Mouse (Mus musculus): Measurements from ENCODE around the gene Fndc8. TPM values are rescaled to one million over a fixed set of nuclear protein-coding genes. Genes with fewer than 3 reads are reported as not detected.
A peak's percentile ranks its signal among the peaks of the same experiment; 100 is the strongest.

Gene Fndc8
- polyA plus RNA-seq, 1 experiment from 2014 or later, result 0.19 TPM

DNA sequence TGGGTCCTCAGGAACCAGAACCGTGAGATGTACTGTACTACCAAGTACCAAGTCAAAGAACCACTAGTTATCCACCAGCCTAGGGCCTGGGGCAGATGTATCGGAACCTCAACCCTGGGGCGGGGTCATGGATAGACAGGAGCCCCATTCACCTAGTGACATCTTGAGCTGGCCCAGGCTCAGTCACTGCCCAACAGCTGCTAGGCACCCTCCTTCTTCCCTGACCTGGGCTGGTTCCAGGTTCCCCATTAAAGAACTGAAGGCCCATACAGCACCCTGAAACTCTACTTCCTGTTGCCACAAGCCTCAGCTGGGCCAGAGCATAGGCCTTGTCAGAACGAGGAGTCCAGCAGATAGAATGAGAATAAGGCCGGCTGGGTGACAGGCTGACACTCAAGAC is 7.8 kb downstream of the Fndc8 start:
- H3K4me2 ChIP-seq (replicated peaks), result no peak overlapping the region
- H3K27me3 ChIP-seq, result no peaks in the 10 kb centered on the region
- no peak overlapping the region for H3K27ac ChIP-seq
- peaks cover 51% of the 10 kb centered on the region for H3K36me3 ChIP-seq
- WGBS, result 95% methylated on average over 5 of the region's 5 CpGs
- no peak overlapping the region for H3K4me3 ChIP-seq
- ATAC-seq (ENCODE audit: low FRiP score, low read depth), result no peak
- no peaks in the 10 kb centered on the region for H3K9me3 ChIP-seq
- no peak overlapping the region for H3K9ac ChIP-seq
- no peaks in the 10 kb centered on the region for H3K4me1 ChIP-seq

DNA sequence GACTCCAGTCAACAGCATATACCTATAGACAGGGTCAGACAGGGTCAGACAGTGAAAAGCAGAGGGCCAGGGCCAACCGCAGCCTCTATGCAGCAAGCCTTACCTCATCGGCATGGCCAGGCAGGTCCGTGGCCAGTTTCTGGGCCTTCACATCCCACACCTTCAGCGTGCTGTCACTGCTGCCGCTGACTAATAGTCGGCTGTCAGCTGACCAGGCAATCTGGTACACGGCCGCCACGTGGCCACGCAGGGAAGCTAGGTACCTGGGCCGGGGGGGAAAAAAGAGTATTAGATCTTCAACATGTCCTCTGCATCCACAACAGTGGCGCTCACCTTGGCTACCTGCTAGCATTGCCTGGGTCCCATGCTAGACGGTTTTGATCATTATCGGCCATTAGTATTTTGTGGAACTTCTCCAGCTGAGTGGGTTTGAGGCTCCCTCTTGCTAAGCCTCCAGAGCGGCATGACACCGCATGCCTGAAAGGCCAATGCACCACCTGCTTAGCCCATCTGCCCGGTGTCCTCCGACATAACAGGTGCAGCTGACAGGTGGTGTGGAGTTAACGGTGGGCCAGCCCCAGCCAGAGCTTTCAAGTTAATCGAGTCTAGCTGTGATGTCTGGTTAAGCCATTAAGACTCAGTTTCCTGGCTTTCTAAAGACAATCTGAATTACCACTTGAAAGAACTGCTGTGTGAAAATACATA is 9.8 kb downstream of the Fndc8 start:
- no peak overlapping the region for H3K9ac ChIP-seq
- H3K27ac ChIP-seq, result no peak overlapping the region
- H3K27me3 ChIP-seq, result no peaks in the 10 kb centered on the region
- ATAC-seq (ENCODE audit: low FRiP score, low read depth), result no peak
- H3K9me3 ChIP-seq, result no peaks in the 10 kb centered on the region
- no peak overlapping the region for H3K4me2 ChIP-seq (replicated peaks)
- H3K4me1 ChIP-seq, result no peaks in the 10 kb centered on the region
- no peak overlapping the region for H3K4me3 ChIP-seq
- WGBS, result 89% methylated on average over 20 of the region's 20 CpGs
- H3K36me3 ChIP-seq, result peaks cover 70% of the 10 kb centered on the region

DNA sequence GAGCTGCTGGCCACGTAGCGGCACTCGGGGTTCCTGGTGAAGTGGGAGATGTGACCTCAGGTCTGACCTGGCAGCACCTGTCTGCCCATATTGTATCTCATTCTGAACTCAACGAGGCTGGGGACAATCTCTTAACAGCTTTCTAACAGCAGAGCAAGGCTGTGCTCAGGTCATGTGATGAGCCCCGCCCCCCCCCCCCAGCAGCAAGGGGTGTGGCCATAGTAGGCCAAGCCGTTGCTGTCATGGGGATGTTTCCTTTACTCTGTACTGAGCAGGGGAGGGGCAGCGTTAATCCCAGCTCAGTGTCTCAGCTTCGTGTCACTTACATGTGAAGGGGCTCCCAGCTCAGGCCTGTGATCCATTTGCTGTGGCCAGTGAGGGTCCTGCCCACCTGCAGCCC is 13.0 kb downstream of the Fndc8 start:
- Histone ChIP-seq H3K36me3 (peaks cover 65% of the 10 kb centered on the region), H3K4me2 (replicated peaks) (no peak overlapping the region), H3K9me3 (no peaks in the 10 kb centered on the region), H3K27ac (no peak overlapping the region), H3K4me1 (peaks cover 10% of the 10 kb centered on the region), H3K4me3 (no peak overlapping the region), H3K9ac (no peak overlapping the region), H3K27me3 (no peaks in the 10 kb centered on the region)
- 64% methylated on average over 8 of the region's 8 CpGs for WGBS
- no peak for ATAC-seq (ENCODE audit: low FRiP score, low read depth)

DNA sequence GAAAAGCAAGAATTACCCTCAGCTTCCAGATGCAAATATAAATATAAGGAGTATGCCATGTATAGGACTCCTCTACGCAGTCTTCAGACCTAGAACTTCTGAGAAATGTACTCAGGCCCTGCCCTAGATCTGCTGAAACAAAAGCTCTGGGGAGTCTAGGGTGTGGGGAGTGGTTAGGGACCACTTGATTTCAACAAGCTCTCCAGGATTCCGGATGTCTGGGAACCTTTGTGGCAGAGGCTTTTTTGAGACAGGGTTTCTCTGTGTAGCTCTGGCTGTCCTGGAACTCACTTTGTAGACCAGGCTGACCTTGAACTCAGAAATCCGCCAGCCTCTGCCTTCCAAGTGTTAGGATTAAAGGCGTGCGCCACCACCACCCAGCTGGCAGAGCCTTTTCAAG is 13.9 kb downstream of the Fndc8 start:
- 94% methylated on average over 5 of the region's 5 CpGs for WGBS
- ATAC-seq (ENCODE audit: low FRiP score, low read depth), result no peak
- Histone ChIP-seq H3K9ac (no peak overlapping the region), H3K4me1 (peaks cover 10% of the 10 kb centered on the region), H3K4me2 (replicated peaks) (no peak overlapping the region), H3K4me3 (no peak overlapping the region), H3K9me3 (no peaks in the 10 kb centered on the region), H3K36me3 (peaks cover 56% of the 10 kb centered on the region), H3K27me3 (0 out of 2 replicates have a peak, but pooled peaks cover 4% of the 10 kb centered on the region), H3K27ac (no peak overlapping the region)

DNA sequence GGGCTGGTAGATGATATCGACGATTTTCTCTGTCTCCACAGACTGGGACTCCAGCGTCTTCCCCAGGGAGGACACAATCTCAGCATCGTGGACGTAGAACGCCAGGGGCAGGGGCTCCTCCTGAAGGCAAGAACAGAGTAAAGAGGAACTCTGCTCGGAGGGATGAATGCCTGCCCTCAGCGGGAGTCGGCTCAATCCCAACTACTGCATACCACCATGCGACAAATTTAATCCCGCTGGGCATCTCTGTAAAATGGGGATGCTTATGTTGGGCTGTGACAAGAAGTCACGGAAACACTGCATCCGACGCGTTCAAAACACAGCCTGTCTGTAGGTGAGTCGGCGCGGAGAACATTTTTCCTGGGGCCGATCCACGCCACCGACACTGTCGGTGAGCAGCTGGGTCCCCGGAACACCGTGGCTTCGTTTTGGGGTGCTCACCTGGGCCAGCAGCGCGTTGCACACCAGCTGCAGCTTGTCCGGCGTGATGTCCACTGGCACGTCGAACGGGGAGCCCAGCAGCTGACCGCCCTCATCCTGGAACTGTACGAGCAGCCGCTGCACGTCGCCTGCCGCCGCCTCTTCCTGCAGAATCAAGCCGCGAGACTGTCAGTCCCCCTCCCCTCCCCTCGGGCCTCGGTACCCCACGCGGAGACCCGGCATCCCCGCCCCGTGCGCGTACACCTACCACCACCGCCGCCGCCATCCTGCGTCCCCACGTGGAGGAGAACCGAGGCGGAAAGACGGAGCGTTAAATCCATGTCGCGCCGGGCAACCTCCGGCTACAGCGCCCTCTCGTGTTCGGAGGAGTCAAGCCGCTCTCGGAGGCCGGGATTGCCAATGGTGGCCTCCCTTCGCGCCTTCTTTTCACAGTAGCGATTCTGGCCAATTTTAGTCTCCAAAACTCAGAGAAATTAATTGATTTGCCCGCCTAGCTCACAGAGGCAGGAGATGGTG is 16.0 kb downstream of the Fndc8 start, which contains the start of gene Nle1:
Gene Nle1 (minus strand): TSS at position 761 of the 957 bp plus-strand sequence.
- H3K4me3 ChIP-seq, result peak within 1 kb of the TSS; percentile 87
- peaks cover 37% of the 10 kb centered on the region for H3K36me3 ChIP-seq
- peak within 1 kb of the TSS; percentile 86 for H3K4me2 ChIP-seq (replicated peaks)
- WGBS, result 1% methylated on average over 72 of the region's 73 CpGs
- peak; percentile 83 for ATAC-seq (ENCODE audit: low FRiP score, low read depth)
- peaks cover 8% of the 10 kb centered on the region; the same call in 1 of the 2 replicates for H3K27me3 ChIP-seq
- peaks cover 10% of the 10 kb centered on the region for H3K4me1 ChIP-seq
- H3K9me3 ChIP-seq, result no peaks in the 10 kb centered on the region
- H3K27ac ChIP-seq, result no peak within 1 kb of the TSS
- H3K9ac ChIP-seq, result peak within 1 kb of the TSS; percentile 88

DNA sequence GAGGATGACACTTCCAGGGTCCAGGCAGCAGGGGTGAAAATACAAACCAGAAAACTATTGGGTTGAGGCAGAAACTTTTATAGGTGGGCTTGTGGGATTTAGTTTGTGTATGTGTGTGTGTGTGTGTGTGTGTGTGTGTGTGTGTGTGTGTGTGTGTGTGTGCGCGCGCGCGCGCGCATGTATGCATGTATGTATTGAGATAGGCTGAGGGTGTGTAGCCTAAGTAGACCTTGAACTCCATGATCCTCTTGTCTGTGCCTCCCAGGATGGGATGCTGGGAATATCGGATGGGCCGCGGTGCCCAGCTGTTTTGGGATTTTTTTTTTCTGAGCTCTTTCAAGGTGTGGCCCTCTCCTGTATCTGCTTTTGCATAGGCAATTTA is 16.7 kb downstream of the Fndc8 start:
- H3K27me3 ChIP-seq, result peaks cover 14% of the 10 kb centered on the region
- H3K27ac ChIP-seq, result no peak overlapping the region
- H3K9ac ChIP-seq, result peak overlapping the region; percentile 88
- no peak for ATAC-seq (ENCODE audit: low FRiP score, low read depth)
- WGBS, result 56% methylated on average over 10 of the region's 10 CpGs
- H3K4me1 ChIP-seq, result peaks cover 10% of the 10 kb centered on the region
- peaks cover 30% of the 10 kb centered on the region for H3K36me3 ChIP-seq
- H3K9me3 ChIP-seq, result no peaks in the 10 kb centered on the region
- H3K4me3 ChIP-seq, result peak overlapping the region; percentile 87
- H3K4me2 ChIP-seq (replicated peaks), result peak overlapping the region; percentile 86

DNA sequence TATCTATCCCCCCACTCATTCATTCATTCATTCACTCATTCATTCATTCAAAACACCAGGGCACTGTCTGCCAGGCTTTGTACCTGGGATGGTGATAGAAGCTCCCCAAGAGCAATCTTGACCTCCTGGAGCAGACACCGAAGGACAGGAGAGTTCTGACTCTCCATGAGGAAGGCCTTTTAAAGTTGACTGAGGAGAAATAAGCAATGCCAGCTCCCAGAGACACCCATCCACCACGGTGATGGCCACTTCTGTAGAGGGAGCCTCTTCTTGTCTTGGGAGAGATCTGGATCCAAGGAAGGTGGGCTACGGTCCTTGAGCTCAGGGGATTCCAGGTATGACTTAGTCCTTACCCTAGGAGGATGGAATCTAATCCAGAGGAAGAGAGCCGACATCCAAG is 18.3 kb downstream of the Fndc8 start, which contains the start of gene Unc45b:
Gene Unc45b (plus strand): TSS at position 301 of the 400 bp plus-strand sequence.
- no peaks in the 10 kb centered on the region for H3K9me3 ChIP-seq
- peaks cover 23% of the 10 kb centered on the region for H3K27me3 ChIP-seq
- no peak for ATAC-seq (ENCODE audit: low FRiP score, low read depth)
- 0 out of 2 replicates have a peak within 1 kb of the TSS, but pooled peaks have one; percentile 6 for H3K4me3 ChIP-seq
- WGBS, result 83% methylated on average over 4 of the region's 4 CpGs
- peaks cover 14% of the 10 kb centered on the region for H3K4me1 ChIP-seq
- no peak within 1 kb of the TSS for H3K9ac ChIP-seq
- no peak within 1 kb of the TSS for H3K4me2 ChIP-seq (replicated peaks)
- peaks cover 13% of the 10 kb centered on the region for H3K36me3 ChIP-seq
- no peak within 1 kb of the TSS for H3K27ac ChIP-seq

DNA sequence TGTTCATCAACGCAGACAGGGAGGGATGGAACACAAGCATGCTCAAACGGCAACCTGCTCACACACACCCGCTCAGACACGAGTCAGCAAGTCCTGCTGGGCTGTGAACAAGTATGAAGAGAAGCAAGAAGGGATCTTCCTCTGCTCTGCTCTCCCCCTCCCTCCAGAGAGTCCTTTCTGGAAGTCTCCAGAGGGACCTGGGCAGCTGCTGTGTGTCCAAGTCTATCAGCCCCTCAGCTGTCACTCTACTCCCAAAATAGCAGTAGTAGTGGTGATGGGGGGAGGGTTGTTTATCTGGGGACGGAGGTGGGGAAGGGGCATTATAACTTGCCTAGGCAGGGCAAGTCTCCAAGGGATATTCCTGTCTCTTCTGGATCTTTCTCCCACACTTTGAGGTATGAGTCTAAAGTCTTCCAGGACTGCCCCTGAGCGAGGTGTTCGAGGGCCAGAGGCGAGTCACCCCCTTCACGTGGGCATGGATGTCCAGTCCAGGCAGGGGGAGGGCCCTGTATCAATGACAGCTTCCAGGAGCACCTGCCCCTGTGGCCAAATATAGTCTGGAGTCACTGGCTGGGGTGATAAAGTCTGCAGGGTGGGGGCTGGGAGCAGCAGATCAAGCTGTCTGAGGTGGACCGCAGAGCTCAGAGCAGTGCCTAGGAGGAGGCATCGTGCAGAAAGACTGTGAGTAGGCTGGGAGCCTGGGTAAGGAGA is 18.9 kb downstream of the Fndc8 start:
- H3K9me3 ChIP-seq, result no peaks in the 10 kb centered on the region
- H3K4me1 ChIP-seq, result peaks cover 14% of the 10 kb centered on the region
- 72% methylated on average over 11 of the region's 11 CpGs for WGBS
- no peak overlapping the region for H3K4me3 ChIP-seq
- no peak overlapping the region for H3K9ac ChIP-seq
- H3K27ac ChIP-seq, result no peak overlapping the region
- ATAC-seq (ENCODE audit: low FRiP score, low read depth), result no peak
- peaks cover 8% of the 10 kb centered on the region for H3K36me3 ChIP-seq
- H3K4me2 ChIP-seq (replicated peaks), result no peak overlapping the region
- peaks cover 23% of the 10 kb centered on the region for H3K27me3 ChIP-seq

DNA sequence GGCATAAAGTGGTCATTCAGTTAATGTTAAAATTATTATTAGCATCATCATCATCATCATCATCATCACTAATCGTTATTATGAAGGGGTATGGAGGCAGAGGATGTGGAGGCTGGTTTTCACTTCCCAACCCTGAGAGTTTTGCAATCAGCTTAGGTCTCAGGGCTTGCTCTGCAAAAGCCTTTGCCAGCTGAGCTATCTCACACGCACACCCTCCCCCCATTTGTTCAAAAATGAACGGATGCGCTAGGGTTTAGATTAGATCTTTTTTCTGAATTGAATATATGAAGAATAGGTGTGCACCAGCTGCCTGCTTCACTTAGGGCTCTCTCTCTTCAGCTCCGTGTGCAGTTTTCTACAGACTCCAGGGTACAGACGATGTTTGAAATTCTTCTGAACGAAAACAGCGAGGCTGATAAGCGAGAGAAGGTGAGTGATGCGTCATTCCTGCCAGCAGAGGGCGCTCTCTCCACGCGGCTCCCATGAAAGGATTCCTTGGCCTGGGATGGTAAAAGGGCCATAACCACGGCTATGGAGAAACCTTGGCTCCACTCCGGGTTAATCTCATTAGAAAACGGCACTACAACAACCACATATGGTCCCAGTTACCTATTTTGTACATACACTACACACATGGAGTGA is 22.9 kb downstream of the Fndc8 start:
- peak; percentile 22; the same call in 1 of the 2 replicates for ATAC-seq (ENCODE audit: low FRiP score, low read depth)
- H3K4me1 ChIP-seq, result peaks cover 4% of the 10 kb centered on the region; the same call in 1 of the 2 replicates
- WGBS, result 8% methylated on average over 16 of the region's 16 CpGs

DNA sequence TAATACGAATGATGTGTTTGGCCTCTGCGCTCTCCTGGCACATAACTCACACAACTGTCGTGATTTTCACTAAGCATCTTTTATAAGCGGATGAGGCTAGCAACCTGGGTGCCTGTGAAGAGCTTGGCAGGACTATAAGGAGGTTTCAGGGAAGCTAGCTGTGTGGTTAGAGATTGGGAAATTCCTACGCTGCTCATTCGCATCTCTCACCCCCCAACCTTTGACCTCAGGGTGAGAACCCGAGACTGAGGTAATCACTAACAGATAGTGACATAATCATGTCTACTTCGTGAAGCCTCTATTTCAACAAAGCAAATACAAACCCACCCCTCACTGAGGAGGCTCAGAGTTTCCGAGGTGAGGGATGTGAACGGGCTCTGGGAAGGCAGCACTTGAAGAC is 28.8 kb downstream of the Fndc8 start:
- Histone ChIP-seq H3K9ac (no peak overlapping the region), H3K4me1 (no peaks in the 10 kb centered on the region), H3K27me3 (peaks cover 57% of the 10 kb centered on the region), H3K4me2 (replicated peaks) (no peak overlapping the region), H3K36me3 (no peaks in the 10 kb centered on the region), H3K27ac (no peak overlapping the region), H3K4me3 (no peak overlapping the region), H3K9me3 (no peaks in the 10 kb centered on the region)
- 39% methylated on average over 10 of the region's 10 CpGs for WGBS
- no peak for ATAC-seq (ENCODE audit: low FRiP score, low read depth)

More for the DNA sequence above, 22.9 kb downstream of the Fndc8 start:
- Histone ChIP-seq H3K4me2 (replicated peaks) (peak overlapping the region; percentile 53), H3K4me3 (peak overlapping the region; percentile 17; the same call in 1 of the 2 replicates), H3K27ac (no peak overlapping the region), H3K27me3 (peaks cover 31% of the 10 kb centered on the region), H3K9ac (no peak overlapping the region), H3K9me3 (no peaks in the 10 kb centered on the region), H3K36me3 (no peaks in the 10 kb centered on the region)

DNA sequence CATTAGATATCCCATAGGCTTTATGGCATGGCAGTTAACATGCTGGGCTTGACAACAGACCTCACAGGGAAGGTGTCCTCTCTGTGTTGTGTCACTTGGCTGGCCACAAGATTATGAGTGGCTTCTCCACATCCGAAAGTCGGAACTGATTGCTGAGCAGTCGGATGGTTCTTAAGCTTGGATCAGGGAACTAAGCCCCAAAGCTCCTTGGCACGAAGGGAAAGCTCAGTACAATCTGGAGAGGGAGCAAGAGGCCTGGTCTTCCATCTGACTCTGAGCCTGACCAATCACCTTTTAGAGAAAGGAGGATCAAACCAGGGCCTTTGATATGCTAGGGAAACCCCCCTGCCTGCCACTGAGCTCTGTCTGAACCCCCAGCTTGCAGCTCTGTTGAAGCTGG is 29.8 kb downstream of the Fndc8 start:
- H3K36me3 ChIP-seq, result no peaks in the 10 kb centered on the region
- no peaks in the 10 kb centered on the region for H3K9me3 ChIP-seq
- H3K4me1 ChIP-seq, result no peaks in the 10 kb centered on the region
- ATAC-seq (ENCODE audit: low FRiP score, low read depth), result no peak
- no peak overlapping the region for H3K4me2 ChIP-seq (replicated peaks)
- peaks cover 66% of the 10 kb centered on the region for H3K27me3 ChIP-seq
- no peak overlapping the region for H3K27ac ChIP-seq
- WGBS, result 68% methylated on average over 4 of the region's 4 CpGs
- no peak overlapping the region for H3K9ac ChIP-seq
- no peak overlapping the region for H3K4me3 ChIP-seq

Data from limb, embryonic 13.5 days (tissue).